Mouse (Mus musculus) Patski (cell line): ENCODE data around the gene Trak1. TPM values are rescaled to one million over a fixed set of nuclear protein-coding genes. Genes with fewer than 3 reads are reported as not detected.

ENCODE experiments used
- ATAC-seq: fragments of 100-300 bp; one replicate; pipeline ENCODE4 v1.8.0; 2021
- CTCF ChIA-PET: fragments of 350-600 bp; sonication (Branson Sonifier 250); formaldehyde crosslinking; loops from one replicate; lab custom pipeline; 2022; ENCODE audit warnings: inconsistent platforms; lab: Charles Lee
- POLR2A ChIA-PET: fragments of 350-600 bp; sonication (Branson Sonifier 250); formaldehyde crosslinking; loops from one replicate; lab custom pipeline; 2022; ENCODE audit warnings: antibody characterized with exemption, inconsistent platforms; lab: Charles Lee
- DNase-seq: peaks from one replicate; pipeline ENCODE4 v3.0.0-alpha.2; 2011; ENCODE audit warnings: low read depth, low spot score
- H3K27me3 ChIP-seq: fragments of 371-371 bp; one replicate; pipeline ENCODE4 v1.5.1; 2021
- CTCF ChIP-seq: fragments of 100-300 bp; IDR thresholded peaks from one replicate; pipeline ENCODE4 v1.5.1; 2021
- in situ Hi-C: fragments of 300-500 bp; cut with MboI; formaldehyde crosslinking; loops from 3 replicates; pipeline ENCODE4 v1.11.1; 2018; ENCODE audit warnings: low pct_unique_long_range_greater_than_20kb, mixed read lengths
- polyA plus RNA-seq: library from polyadenylated mRNA; unstranded; gene quantifications from one replicate; pipeline ENCODE4 v1.2.3, GENCODE M21; 2021

Gene Trak1
- polyA plus RNA-seq, result 49.4 TPM

GRCm38 (mm10) chr9:121297171-121298064, at the start of gene Trak1:
Trak1 (plus strand) TSS chr9:121297502.
- ChIA-PET CTCF (interaction anchor here (1.7 kb wide), 1 partner anchor 54 kb away, joined by 4 read pairs; no protein-coding TSS in a partner anchor), POLR2A (no interaction called here)
- no peaks in the 10 kb centered on the region for H3K27me3 ChIP-seq
- DNase-seq (no peak), ATAC-seq (peak; percentile 89)
- in situ Hi-C loops, result no loop called here
- TF ChIP-seq CTCF, result no peak

GRCm38 (mm10) chr9:121247956-121248775, 49.1 kb upstream of the Trak1 start:
- DNase-seq (peak; percentile 28), ATAC-seq (peak; percentile 26)
- ChIA-PET POLR2A (no interaction called here), CTCF (interaction anchor here (1.0 to 1.9 kb wide), 2 partner anchors 126 to 130 kb away, joined by 3 to 5 read pairs; no protein-coding TSS in a partner anchor)
- in situ Hi-C loops, result loop anchor here (10.0 kb wide), 5 partner anchors 53 to 743 kb away; no protein-coding TSS in a partner anchor
- no peaks in the 10 kb centered on the region for H3K27me3 ChIP-seq
- no peak for TF ChIP-seq CTCF

GRCm38 (mm10) chr9:121249805-121250204, 47.5 kb upstream of the Trak1 start:
- in situ Hi-C loops, result loop anchor here (10.0 kb wide), 8 partner anchors 55 to 745 kb away; no protein-coding TSS in a partner anchor
- no peaks in the 10 kb centered on the region for H3K27me3 ChIP-seq
- ChIA-PET CTCF (no interaction called here), POLR2A (no interaction called here)
- no peak for ATAC-seq
- TF ChIP-seq CTCF, result no peak
- no peak for DNase-seq

GRCm38 (mm10) chr9:121250854-121251253, 46.4 kb upstream of the Trak1 start:
- no peaks in the 10 kb centered on the region for H3K27me3 ChIP-seq
- ChIA-PET POLR2A (no interaction called here), CTCF (interaction anchor here (1.2 kb wide), 1 partner anchor 200 kb away, joined by 3 read pairs; no protein-coding TSS in a partner anchor)
- DNase-seq (no peak), ATAC-seq (no peak)
- TF ChIP-seq CTCF, result no peak
- in situ Hi-C loops, result loop anchor here (10.0 kb wide), 3 partner anchors 124 to 354 kb away; no protein-coding TSS in a partner anchor

- CTCF ChIA-PET, result no interaction called here
- in situ Hi-C loops, result loop anchor here (10.0 kb wide), 3 partner anchors 121 to 351 kb away; no protein-coding TSS in a partner anchor
- ATAC-seq (no peak), DNase-seq (no peak)
- no peaks in the 10 kb centered on the region for H3K27me3 ChIP-seq
- TF ChIP-seq CTCF, result no peak
- POLR2A ChIA-PET, result no interaction called here
Observed at GRCm38 (mm10) chr9:121253983-121254382, 43.3 kb upstream of the Trak1 start.

GRCm38 (mm10) chr9:121254761-121255160, 42.5 kb upstream of the Trak1 start:
- no peak for ATAC-seq
- H3K27me3 ChIP-seq, result no peaks in the 10 kb centered on the region
- no peak for DNase-seq
- ChIA-PET POLR2A (no interaction called here), CTCF (no interaction called here)
- no peak for TF ChIP-seq CTCF
- in situ Hi-C loops, result loop anchor here (10.0 kb wide), 3 partner anchors 120 to 350 kb away; no protein-coding TSS in a partner anchor

- DNase-seq (no peak), ATAC-seq (no peak)
- in situ Hi-C loops, result loop anchor here (10.0 kb wide), 3 partner anchors 118 to 348 kb away; no protein-coding TSS in a partner anchor
- ChIA-PET CTCF (no interaction called here), POLR2A (no interaction called here)
- TF ChIP-seq CTCF, result no peak
- H3K27me3 ChIP-seq, result no peaks in the 10 kb centered on the region
Observed at GRCm38 (mm10) chr9:121257106-121257505, 40.2 kb upstream of the Trak1 start.

- in situ Hi-C loops, result no loop called here
- CTCF ChIA-PET, result interaction anchor here (0.6 to 1.2 kb wide), 4 partner anchors 10 to 624 kb away, joined by 3 read pairs; no protein-coding TSS in a partner anchor
- POLR2A ChIA-PET, result no interaction called here
- no peak for DNase-seq
- no peak for TF ChIP-seq CTCF
- no peaks in the 10 kb centered on the region for H3K27me3 ChIP-seq
- ATAC-seq, result no peak
Observed at GRCm38 (mm10) chr9:121265307-121265706, 32.0 kb upstream of the Trak1 start.

GRCm38 (mm10) chr9:121271149-121271548, 26.2 kb upstream of the Trak1 start:
- ChIA-PET CTCF (no interaction called here), POLR2A (no interaction called here)
- ATAC-seq (no peak), DNase-seq (no peak)
- TF ChIP-seq CTCF, result no peak
- in situ Hi-C loops, result no loop called here
- H3K27me3 ChIP-seq, result no peaks in the 10 kb centered on the region

GRCm38 (mm10) chr9:121271561-121271960, 25.7 kb upstream of the Trak1 start:
- no peaks in the 10 kb centered on the region for H3K27me3 ChIP-seq
- ATAC-seq (no peak), DNase-seq (no peak)
- CTCF ChIA-PET, result interaction anchor here (0.9 kb wide), 1 partner anchor 11 kb away, joined by 3 read pairs; no protein-coding TSS in a partner anchor
- in situ Hi-C loops, result no loop called here
- POLR2A ChIA-PET, result no interaction called here
- TF ChIP-seq CTCF, result no peak
